Mouse (Mus musculus) liver, embryonic 11.5 days (tissue): ENCODE results near the gene Zbtb7b. TPM values are rescaled to one million over a fixed set of nuclear protein-coding genes. Genes with fewer than 3 reads are reported as not detected.

Experiments used
- ATAC-seq: fragments of 200-750 bp; cut with Nextera tagmentation; replicated peaks from 2 replicates; pipeline ENCODE4 v1.8.0; 2017; ENCODE audit warnings: moderate number of reproducible peaks, mild to moderate bottlenecking, moderate TSS enrichment, moderate library complexity; ENCODE audit not compliant: low FRiP score
- DNase-seq: peaks from one replicate; pipeline ENCODE4 v3.0.0-alpha.2; 2017; ENCODE audit warnings: low spot score
- H3K27ac ChIP-seq: fragments of 300-500 bp; sonication (generic); 2 replicates; pipeline ENCODE4 v1.5.1; 2014; ENCODE audit warnings: mild to moderate bottlenecking, low read depth, low read length, control low read depth
- H3K27me3 ChIP-seq: fragments of 300-500 bp; sonication (generic); replicated peaks from 2 replicates; pipeline ENCODE4 v1.6.1; 2014; ENCODE audit warnings: low read length, mixed read lengths; ENCODE audit not compliant: control insufficient read depth, insufficient read depth
- H3K36me3 ChIP-seq: fragments of 300-500 bp; sonication (generic); 2 replicates; pipeline ENCODE4 v1.6.1; 2014; ENCODE audit warnings: mild to moderate bottlenecking, low read length, moderate library complexity, mixed read lengths; ENCODE audit not compliant: control insufficient read depth, insufficient read depth
- H3K4me1 ChIP-seq: fragments of 300-500 bp; sonication (generic); replicated peaks from 2 replicates; pipeline ENCODE4 v1.6.1; 2014; ENCODE audit warnings: low read length, mixed read lengths; ENCODE audit not compliant: control insufficient read depth, insufficient read depth
- H3K4me2 ChIP-seq: fragments of 300-500 bp; sonication (generic); 2 replicates; pipeline ENCODE4 v1.6.1; 2014; ENCODE audit warnings: mild to moderate bottlenecking, control low read depth, moderate library complexity
- H3K4me3 ChIP-seq: fragments of 300-500 bp; sonication (generic); 2 replicates; pipeline ENCODE4 v1.5.1; 2014; ENCODE audit warnings: low read depth, low read length, control low read depth
- H3K9ac ChIP-seq: fragments of 300-500 bp; sonication (generic); 2 replicates; pipeline ENCODE4 v1.6.1; 2014; ENCODE audit warnings: low read depth, low read length, control low read depth
- H3K9me3 ChIP-seq: fragments of 300-500 bp; sonication (generic); 2 replicates; pipeline ENCODE4 v1.6.1; 2016; ENCODE audit warnings: low read length, inconsistent platforms, mixed read lengths; ENCODE audit not compliant: control insufficient read depth
- WGBS: fragments of 180-500 bp; shearing (Covaris S2); extraction: QIAGEN DNeasy Blood & Tissue Kit; methylation state at CpG from one replicate; pipeline ENCODE4 v1.1.7; 2014; 5-methylcytosine and 5-hydroxymethylcytosine counted together
- polyA plus RNA-seq: library from polyadenylated mRNA; unstranded; fragments of >200 nt; fragmentation: Nextera tagmentation; extraction: Ambion mirVana; gene quantifications from 2 replicates; pipeline ENCODE4 v1.2.1, GENCODE M21; 2014

The Zbtb7b gene
- polyA plus RNA-seq, 1 experiment from 2014 or later = 2.1 TPM

DNA sequence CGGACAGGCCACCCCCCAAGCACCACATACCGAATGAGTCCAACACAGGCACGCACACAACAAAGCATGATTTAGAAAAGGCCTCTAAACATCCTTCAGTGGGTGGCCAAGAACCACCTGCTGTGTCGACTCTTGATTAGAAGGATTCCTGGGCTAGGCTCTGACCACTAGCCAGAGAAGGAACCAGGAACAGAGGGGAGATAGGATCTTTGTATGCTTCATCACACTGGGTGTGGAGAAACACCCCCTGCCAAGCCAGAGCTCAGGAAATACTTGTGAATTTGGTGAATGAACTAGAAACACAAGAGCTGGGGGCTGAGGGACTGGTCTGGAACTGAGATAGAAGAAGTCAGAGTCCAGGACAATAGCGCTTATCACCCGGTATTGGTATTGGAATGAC lies 58.0 kb downstream of the Zbtb7b start:
- no peak for ATAC-seq
- H3K27ac ChIP-seq = no peak overlapping the region
- 23% methylated on average over 6 of the region's 6 CpGs for WGBS
- no peak overlapping the region for H3K9ac ChIP-seq
- no peak for DNase-seq
- H3K4me3 ChIP-seq = peak overlapping the region; percentile 67
- H3K9me3 ChIP-seq = no peaks in the 10 kb centered on the region
- peak overlapping the region; percentile 82 for H3K4me2 ChIP-seq
- peaks cover 6% of the 10 kb centered on the region; the same call in 1 of the 2 replicates for H3K36me3 ChIP-seq
- H3K4me1 ChIP-seq = peaks cover 27% of the 10 kb centered on the region
- H3K27me3 ChIP-seq = peaks cover 19% of the 10 kb centered on the region

GRCm38 (mm10) chr3:89333053-89333452 lies 61.5 kb downstream of the Zbtb7b start:
- Histone ChIP-seq H3K27me3 (peaks cover 27% of the 10 kb centered on the region), H3K4me2 (no peak overlapping the region), H3K36me3 (peaks cover 6% of the 10 kb centered on the region; the same call in 1 of the 2 replicates), H3K4me1 (peaks cover 11% of the 10 kb centered on the region), H3K4me3 (no peak overlapping the region), H3K9ac (no peak overlapping the region), H3K9me3 (no peaks in the 10 kb centered on the region), H3K27ac (no peak overlapping the region)
- DNase-seq = no peak
- 78% methylated on average over 11 of the region's 11 CpGs for WGBS
- no peak for ATAC-seq

DNA sequence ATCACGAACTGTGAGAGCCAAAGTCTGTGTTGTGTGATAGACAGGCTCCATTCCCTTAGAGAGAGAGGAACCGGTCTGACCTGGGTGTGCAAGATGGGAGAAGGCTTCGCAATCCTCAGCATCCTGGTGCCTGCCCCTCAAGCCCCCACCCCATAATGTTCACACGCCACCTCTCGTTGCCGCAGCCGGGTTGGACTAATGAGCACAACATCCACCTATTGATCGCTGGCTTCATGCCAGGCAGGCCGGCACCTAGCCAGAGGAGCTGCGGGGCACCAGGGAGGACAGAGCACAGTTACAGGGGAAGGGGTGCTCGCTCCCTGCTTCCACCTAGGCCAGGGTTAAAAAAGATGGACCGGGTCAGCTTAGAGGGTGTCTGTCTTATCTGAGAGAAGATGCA lies 62.1 kb downstream of the Zbtb7b start:
- Histone ChIP-seq H3K27me3 (peaks cover 32% of the 10 kb centered on the region), H3K36me3 (peaks cover 6% of the 10 kb centered on the region; the same call in 1 of the 2 replicates), H3K27ac (no peak overlapping the region), H3K9ac (no peak overlapping the region), H3K9me3 (no peaks in the 10 kb centered on the region), H3K4me1 (peaks cover 10% of the 10 kb centered on the region), H3K4me2 (no peak overlapping the region), H3K4me3 (no peak overlapping the region)
- WGBS = 61% methylated on average over 12 of the region's 12 CpGs
- ATAC-seq (no peak), DNase-seq (no peak)

DNA sequence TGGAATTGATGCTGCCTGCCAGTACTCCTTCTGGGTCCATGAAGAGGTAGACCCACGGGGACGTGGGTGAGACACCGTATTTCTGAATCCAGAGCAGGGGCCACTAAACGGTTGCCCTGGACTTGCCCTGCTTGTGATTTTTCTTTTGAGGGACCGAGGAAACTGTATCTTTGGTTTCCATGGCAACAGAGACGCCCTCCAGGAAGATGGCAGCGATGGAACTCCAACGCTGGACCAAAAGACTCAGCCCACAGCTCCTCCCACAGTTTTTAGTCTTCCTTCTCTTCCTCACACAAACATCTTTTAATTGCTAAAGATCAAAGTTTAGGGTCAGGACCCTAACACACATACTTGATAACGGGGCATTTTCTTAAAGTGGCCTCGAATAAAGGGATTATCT lies 62.6 kb downstream of the Zbtb7b start:
- H3K9me3 ChIP-seq = no peaks in the 10 kb centered on the region
- 61% methylated on average over 10 of the region's 10 CpGs for WGBS
- H3K9ac ChIP-seq = no peak overlapping the region
- H3K36me3 ChIP-seq = peaks cover 6% of the 10 kb centered on the region; the same call in 1 of the 2 replicates
- no peak overlapping the region for H3K27ac ChIP-seq
- H3K4me3 ChIP-seq = no peak overlapping the region
- no peak for ATAC-seq
- no peak overlapping the region for H3K4me2 ChIP-seq
- DNase-seq = no peak
- peaks cover 7% of the 10 kb centered on the region for H3K4me1 ChIP-seq
- peaks cover 37% of the 10 kb centered on the region for H3K27me3 ChIP-seq

DNA sequence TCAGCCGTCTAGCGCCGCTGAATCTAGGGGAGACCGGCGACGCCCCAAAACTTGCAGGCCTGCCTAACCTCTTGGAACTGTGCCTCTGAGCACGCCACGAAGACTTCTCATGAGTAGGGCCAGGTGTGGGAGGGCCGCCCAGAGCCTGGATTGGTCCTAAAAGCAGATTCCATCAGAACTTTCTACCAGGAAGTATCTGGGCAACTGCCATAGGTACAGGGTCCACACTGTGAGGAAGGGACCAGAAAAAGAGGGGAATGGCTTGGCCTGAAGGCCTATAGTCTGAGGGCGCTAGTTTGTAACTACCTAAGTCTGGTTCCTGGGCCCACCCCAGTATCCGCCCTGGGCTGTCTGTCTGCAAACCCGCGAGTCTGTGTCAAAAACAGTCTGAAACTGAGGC lies 63.0 kb downstream of the Zbtb7b start:
- Histone ChIP-seq H3K27ac (no peak overlapping the region), H3K9me3 (no peaks in the 10 kb centered on the region), H3K4me1 (peaks cover 3% of the 10 kb centered on the region), H3K9ac (no peak overlapping the region), H3K4me3 (no peak overlapping the region), H3K4me2 (no peak overlapping the region), H3K36me3 (peaks cover 6% of the 10 kb centered on the region; the same call in 1 of the 2 replicates), H3K27me3 (peaks cover 39% of the 10 kb centered on the region)
- DNase-seq (no peak), ATAC-seq (no peak)
- 63% methylated on average over 13 of the region's 13 CpGs for WGBS

GRCm38 (mm10) chr3:89330948-89331347 lies 63.6 kb downstream of the Zbtb7b start:
- Histone ChIP-seq H3K9me3 (no peaks in the 10 kb centered on the region), H3K4me3 (no peak overlapping the region), H3K9ac (no peak overlapping the region), H3K36me3 (peaks cover 6% of the 10 kb centered on the region; the same call in 1 of the 2 replicates), H3K27ac (no peak overlapping the region), H3K27me3 (peaks cover 39% of the 10 kb centered on the region), H3K4me1 (no peaks in the 10 kb centered on the region), H3K4me2 (no peak overlapping the region)
- 22% methylated on average over 10 of the region's 10 CpGs for WGBS
- no peak for DNase-seq
- no peak for ATAC-seq

DNA sequence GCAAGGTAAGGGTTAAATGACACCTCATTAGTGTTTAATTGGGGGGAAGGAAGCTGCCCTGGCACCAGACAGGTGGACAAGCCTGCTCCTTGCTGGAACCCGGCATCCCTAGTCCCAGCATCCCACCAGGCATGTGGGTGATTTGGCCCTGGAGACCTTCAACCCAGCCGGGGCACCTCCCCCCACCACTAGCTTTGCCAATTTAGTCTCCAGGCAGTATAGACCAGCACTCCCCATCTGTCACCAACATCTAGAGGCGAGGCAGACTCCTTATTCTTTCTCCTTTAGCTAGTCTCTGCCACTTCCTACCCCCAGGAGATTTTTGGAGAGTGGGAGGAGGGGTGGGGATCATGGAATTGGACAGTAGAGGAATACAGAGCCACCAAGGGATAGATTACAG lies 64.2 kb downstream of the Zbtb7b start:
- H3K27ac ChIP-seq = no peak overlapping the region
- H3K4me2 ChIP-seq = no peak overlapping the region
- H3K9ac ChIP-seq = no peak overlapping the region
- H3K27me3 ChIP-seq = peaks cover 39% of the 10 kb centered on the region
- peaks cover 6% of the 10 kb centered on the region; the same call in 1 of the 2 replicates for H3K36me3 ChIP-seq
- H3K4me1 ChIP-seq = no peaks in the 10 kb centered on the region
- no peak for ATAC-seq
- WGBS = 53% methylated on average over 3 of the region's 3 CpGs
- DNase-seq = no peak
- H3K4me3 ChIP-seq = no peak overlapping the region
- no peaks in the 10 kb centered on the region for H3K9me3 ChIP-seq

DNA sequence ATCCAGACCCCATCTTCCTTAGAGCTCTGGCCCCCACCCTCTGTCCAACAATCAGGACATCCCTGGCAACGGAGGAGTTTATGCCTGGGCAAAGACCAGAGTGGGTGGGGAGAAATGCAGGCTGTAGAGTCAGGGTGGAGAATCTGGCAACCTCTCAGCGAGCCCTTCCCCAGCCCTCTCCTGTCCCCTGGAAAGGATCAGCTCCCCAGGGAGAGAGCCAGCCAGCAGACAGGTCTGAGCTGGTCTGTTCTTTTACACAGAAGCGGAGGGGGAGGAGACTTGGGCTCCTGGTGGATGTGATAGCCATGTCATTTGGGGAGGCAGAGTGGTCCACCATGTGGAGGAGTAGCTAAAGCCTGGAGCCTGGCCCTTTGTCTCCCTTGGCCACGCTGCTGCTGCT lies 66.0 kb downstream of the Zbtb7b start:
- Histone ChIP-seq H3K27me3 (peaks cover 38% of the 10 kb centered on the region), H3K4me2 (no peak overlapping the region), H3K9ac (no peak overlapping the region), H3K36me3 (peaks cover 2% of the 10 kb centered on the region; the same call in 1 of the 2 replicates), H3K4me3 (no peak overlapping the region), H3K9me3 (no peaks in the 10 kb centered on the region), H3K4me1 (no peaks in the 10 kb centered on the region), H3K27ac (no peak overlapping the region)
- 23% methylated on average over 4 of the region's 4 CpGs for WGBS
- ATAC-seq (no peak), DNase-seq (no peak)
